Mouse (Mus musculus) stomach, postnatal 0 days (tissue): ENCODE results near the gene Cdc14a. TPM values are rescaled to one million over a fixed set of nuclear protein-coding genes. Genes with fewer than 3 reads are reported as not detected.
"Not testable (repeated sequence)": the region's sequence is repeated elsewhere in the genome, so short reads cannot be mapped to it uniquely, and the experiment has no call there.

ENCODE experiments used
- ATAC-seq: fragments of 200-750 bp; cut with Nextera tagmentation; 2 replicates; pipeline ENCODE4 v1.8.0; 2017; ENCODE audit not compliant: low FRiP score, low TSS enrichment
- DNase-seq: peaks from one replicate; pipeline ENCODE4 v3.0.0-alpha.2; 2016; ENCODE audit warnings: low spot score
- H3K27ac ChIP-seq: fragments of 300-500 bp; sonication (generic); replicated peaks from 2 replicates; pipeline ENCODE4 v1.5.1; 2014; ENCODE audit warnings: mild to moderate bottlenecking, control low read depth
- H3K27me3 ChIP-seq: fragments of 300-500 bp; sonication (generic); 2 replicates; pipeline ENCODE4 v1.6.1; 2014; ENCODE audit warnings: low read length; ENCODE audit not compliant: control insufficient read depth, insufficient read depth
- H3K36me3 ChIP-seq: fragments of 300-500 bp; sonication (generic); 2 replicates; pipeline ENCODE4 v1.6.1; 2014; ENCODE audit warnings: low read length, mixed read lengths; ENCODE audit not compliant: control insufficient read depth, insufficient read depth
- H3K4me1 ChIP-seq: fragments of 300-500 bp; sonication (generic); replicated peaks from 2 replicates; pipeline ENCODE4 v1.6.1; 2014; ENCODE audit warnings: antibody characterized with exemption; ENCODE audit not compliant: control insufficient read depth, insufficient read depth
- H3K4me2 ChIP-seq: fragments of 300-500 bp; sonication (generic); replicated peaks from 2 replicates; pipeline ENCODE4 v1.6.1; 2014; ENCODE audit warnings: low read depth, mild to moderate bottlenecking, control low read depth, moderate library complexity
- H3K4me3 ChIP-seq: fragments of 300-500 bp; sonication (generic); 2 replicates; pipeline ENCODE4 v1.5.1; 2014; ENCODE audit warnings: low read depth, low read length, control low read depth
- H3K9ac ChIP-seq: fragments of 300-500 bp; sonication (generic); 2 replicates; pipeline ENCODE4 v1.6.1; 2014; ENCODE audit warnings: mild to moderate bottlenecking, low read length, control low read depth, mixed read lengths
- H3K9me3 ChIP-seq: fragments of 300-500 bp; sonication (generic); 2 replicates; pipeline ENCODE4 v1.6.1; 2016; ENCODE audit warnings: low read length; ENCODE audit not compliant: control insufficient read depth
- CTCF ChIP-seq: IDR thresholded peaks from 2 replicates; pipeline ENCODE4 v1.5.1; 2016; ENCODE audit warnings: antibody characterized with exemption, low read depth, mild to moderate bottlenecking, moderate library complexity
- EP300 ChIP-seq: optimal IDR thresholded peaks from 2 replicates; pipeline ENCODE3; 2016; ENCODE audit warnings: antibody characterized with exemption
- WGBS: fragments of 180-500 bp; shearing (Covaris S2); extraction: QIAGEN DNeasy Blood & Tissue Kit; methylation state at CpG from one replicate; pipeline ENCODE4 v1.1.7; 2014; 5-methylcytosine and 5-hydroxymethylcytosine counted together
- polyA plus RNA-seq: library from polyadenylated mRNA; unstranded; fragments of >200 nt; fragmentation: Nextera tagmentation; extraction: Ambion mirVana; gene quantifications from 2 replicates; pipeline ENCODE4 v1.2.1, GENCODE M21; 2015

Gene Cdc14a
- polyA plus RNA-seq, 1 experiment from 2014 or later = 4.6 TPM

GRCm38 (mm10) chr3:116357866-116358265 lies 66.0 kb downstream of the Cdc14a start:
- H3K9ac ChIP-seq = no peak overlapping the region
- no peak overlapping the region for H3K4me2 ChIP-seq
- no peaks in the 10 kb centered on the region for H3K27me3 ChIP-seq
- DNase-seq (no peak), ATAC-seq (no peak)
- H3K27ac ChIP-seq = no peak overlapping the region
- no peaks in the 10 kb centered on the region for H3K4me1 ChIP-seq
- no peaks in the 10 kb centered on the region for H3K9me3 ChIP-seq
- TF ChIP-seq EP300 = no peak
- TF ChIP-seq CTCF = no peak
- H3K4me3 ChIP-seq = no peak overlapping the region
- H3K36me3 ChIP-seq = no peaks in the 10 kb centered on the region
- WGBS = 89% methylated on average over 7 of the region's 7 CpGs

DNA sequence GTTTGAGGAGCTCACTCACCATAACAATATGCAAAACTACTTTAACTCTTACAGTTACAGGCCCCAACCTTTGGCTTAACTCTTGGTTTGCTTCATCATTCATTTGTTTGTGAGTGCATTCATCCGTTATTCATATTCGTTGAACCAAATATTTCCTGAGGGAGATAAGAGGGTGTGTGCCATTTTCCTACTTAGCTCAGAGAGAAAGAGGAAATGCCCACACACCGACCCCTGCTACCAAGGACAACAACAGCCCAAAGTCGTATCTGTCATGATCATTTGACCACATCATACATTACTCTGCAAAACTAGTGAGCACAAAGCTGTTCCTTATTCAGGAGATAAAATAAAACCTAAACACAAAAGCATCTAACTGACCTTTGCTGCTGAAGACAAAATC lies 66.7 kb downstream of the Cdc14a start:
- DNase-seq (no peak), ATAC-seq (no peak)
- no peaks in the 10 kb centered on the region for H3K36me3 ChIP-seq
- H3K27me3 ChIP-seq = no peaks in the 10 kb centered on the region
- H3K27ac ChIP-seq = no peak overlapping the region
- 57% methylated on average over 4 of the region's 4 CpGs for WGBS
- no peaks in the 10 kb centered on the region for H3K9me3 ChIP-seq
- H3K4me2 ChIP-seq = no peak overlapping the region
- H3K9ac ChIP-seq = no peak overlapping the region
- no peaks in the 10 kb centered on the region for H3K4me1 ChIP-seq
- H3K4me3 ChIP-seq = no peak overlapping the region
- TF ChIP-seq CTCF = no peak
- TF ChIP-seq EP300 = no peak

DNA sequence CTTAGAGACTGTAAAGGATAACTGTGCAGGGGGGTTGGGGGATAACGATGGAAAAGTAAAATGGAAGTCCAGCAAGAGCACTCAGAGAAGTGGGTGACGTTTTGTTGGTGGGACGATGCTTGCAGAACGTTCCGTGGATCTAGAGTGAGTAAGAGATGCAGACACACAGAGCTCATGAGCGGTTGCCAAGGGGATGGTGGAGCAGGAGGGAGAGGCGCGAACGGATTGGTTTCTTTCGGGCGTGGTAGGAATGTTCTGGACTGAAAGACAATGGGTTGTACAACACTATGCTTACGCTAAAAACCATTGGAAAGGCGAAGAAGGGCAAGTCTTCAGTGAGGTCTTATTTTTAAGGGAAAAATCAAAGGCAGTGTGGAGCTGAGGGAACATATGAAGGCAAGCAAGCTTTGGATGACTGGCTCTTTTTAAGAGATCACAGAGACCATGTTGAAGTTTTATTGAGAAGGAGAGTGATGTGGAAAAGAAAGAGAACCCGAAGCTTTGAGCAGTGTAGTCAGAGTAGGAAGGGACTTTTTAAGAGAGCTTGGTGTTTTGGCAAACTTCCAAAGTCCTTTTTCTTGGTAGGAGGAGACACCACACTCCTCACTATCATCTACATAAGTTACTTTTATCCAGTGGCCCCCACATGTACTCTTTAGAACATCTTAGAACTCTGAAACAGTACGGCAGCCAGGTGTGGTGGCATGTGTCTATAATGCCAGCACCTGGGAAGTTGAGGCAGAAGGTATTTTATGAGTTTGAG lies 68.6 kb downstream of the Cdc14a start:
- TF ChIP-seq EP300 (no peak), CTCF (no peak)
- 66% methylated on average over 15 of the region's 15 CpGs for WGBS
- Histone ChIP-seq H3K27ac (no peak overlapping the region), H3K9me3 (no peaks in the 10 kb centered on the region), H3K9ac (no peak overlapping the region), H3K27me3 (no peaks in the 10 kb centered on the region), H3K4me3 (no peak overlapping the region), H3K4me2 (no peak overlapping the region), H3K36me3 (no peaks in the 10 kb centered on the region), H3K4me1 (no peaks in the 10 kb centered on the region)
- DNase-seq (no peak), ATAC-seq (no peak)

DNA sequence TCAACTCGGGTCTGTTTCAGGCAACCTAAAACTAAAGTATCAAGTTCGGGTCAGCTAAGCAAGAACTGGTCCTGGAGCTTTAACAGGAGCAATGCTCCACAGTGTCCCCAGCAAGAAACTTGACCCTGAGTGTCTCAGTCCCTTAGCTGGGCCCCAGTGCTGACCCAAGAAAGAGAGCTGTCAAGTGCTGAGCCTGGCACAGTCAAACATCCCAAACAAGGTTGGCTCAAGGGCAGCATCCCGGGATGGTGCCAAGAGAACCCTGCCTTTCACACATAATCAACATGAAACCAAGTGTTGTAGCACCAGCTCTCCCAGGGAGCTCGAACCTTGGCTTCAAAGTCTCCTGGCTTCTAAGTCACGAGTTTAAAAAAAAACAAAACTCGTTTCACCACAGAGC lies 71.3 kb downstream of the Cdc14a start:
- H3K4me2 ChIP-seq = no peak overlapping the region
- ATAC-seq (no peak), DNase-seq (no peak)
- TF ChIP-seq CTCF (no peak), EP300 (no peak)
- WGBS = 70% methylated on average over 6 of the region's 6 CpGs
- H3K4me3 ChIP-seq = no peak overlapping the region
- no peak overlapping the region for H3K9ac ChIP-seq
- H3K4me1 ChIP-seq = no peaks in the 10 kb centered on the region
- no peaks in the 10 kb centered on the region for H3K27me3 ChIP-seq
- no peaks in the 10 kb centered on the region for H3K9me3 ChIP-seq
- no peak overlapping the region for H3K27ac ChIP-seq
- no peaks in the 10 kb centered on the region for H3K36me3 ChIP-seq

DNA sequence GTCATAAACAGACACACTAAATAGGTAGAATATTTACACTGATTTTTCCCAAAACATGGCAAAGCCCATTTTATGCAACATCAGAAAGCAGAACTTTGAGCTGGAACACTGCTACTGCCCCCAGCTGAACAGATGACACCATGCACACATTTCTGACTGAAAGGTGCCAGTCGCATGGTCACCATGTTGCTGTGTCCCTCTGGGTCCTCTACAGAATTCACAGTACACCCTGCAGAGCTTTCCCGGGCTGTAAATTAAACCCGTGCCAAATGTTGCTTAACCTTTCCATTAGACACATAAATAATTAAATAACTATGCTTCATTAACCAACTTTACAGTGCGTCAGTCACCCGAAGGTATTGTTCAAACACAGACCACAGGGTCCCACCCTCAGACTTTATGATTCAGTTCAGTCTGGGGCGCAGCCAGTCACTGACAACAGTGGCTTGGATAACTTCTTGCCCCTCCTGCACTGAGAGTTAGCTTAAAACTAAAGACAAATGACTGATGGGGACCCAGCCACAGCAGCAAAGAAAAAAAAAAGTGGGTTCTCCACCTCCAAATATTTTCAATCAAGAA lies 73.4 kb downstream of the Cdc14a start:
- Histone ChIP-seq H3K9me3 (no peaks in the 10 kb centered on the region), H3K4me1 (no peaks in the 10 kb centered on the region), H3K4me3 (no peak overlapping the region), H3K27ac (no peak overlapping the region), H3K4me2 (no peak overlapping the region), H3K9ac (no peak overlapping the region), H3K27me3 (no peaks in the 10 kb centered on the region), H3K36me3 (no peaks in the 10 kb centered on the region)
- DNase-seq = no peak
- no peak for ATAC-seq
- TF ChIP-seq CTCF (no peak), EP300 (no peak)
- 72% methylated on average over 6 of the region's 6 CpGs for WGBS

- not testable (repeated sequence) for DNase-seq, H3K9me3 ChIP-seq, H3K4me2 ChIP-seq, ATAC-seq, H3K4me1 ChIP-seq, H3K9ac ChIP-seq, H3K27me3 ChIP-seq, H3K36me3 ChIP-seq, H3K4me3 ChIP-seq, H3K27ac ChIP-seq
- WGBS = 96% methylated on average over 29 of the region's 29 CpGs
Observed at GRCm38 (mm10) chr3:116347571-116347970, 76.3 kb downstream of the Cdc14a start.
